Mouse (Mus musculus): ENCODE results near the gene Trim46. TPM values are rescaled to one million over a fixed set of nuclear protein-coding genes. Genes with fewer than 3 reads are reported as not detected.
A peak's percentile ranks its signal among the peaks of the same experiment; 100 is the strongest.

Trim46 gene
- polyA plus RNA-seq, 1 experiment from 2014 or later, result 2.7 TPM

- H3K4me3 ChIP-seq (ENCODE audit: low read depth, low read length), result no peak overlapping the region
- H3K9me3 ChIP-seq (ENCODE audit: control insufficient read depth, low read length), result no peaks in the 10 kb centered on the region
- no peak for DNase-seq (ENCODE audit: low spot score)
- ATAC-seq (ENCODE audit: low FRiP score, low TSS enrichment), result no peak
- TF ChIP-seq EP300 (optimal IDR thresholded peaks at IDR 0.05) (no peak), CTCF (IDR thresholded peaks at IDR 0.05; ENCODE audit: low read depth) (no peak)
- no peak overlapping the region for H3K4me2 ChIP-seq (replicated peaks; ENCODE audit: low read depth)
- H3K27me3 ChIP-seq (ENCODE audit: control insufficient read depth, insufficient read depth, low read length), result no peaks in the 10 kb centered on the region
- H3K27ac ChIP-seq (replicated peaks), result no peak overlapping the region
- WGBS, result 76% methylated on average over 3 of the region's 3 CpGs
- no peaks in the 10 kb centered on the region for H3K36me3 ChIP-seq (ENCODE audit: control insufficient read depth, insufficient read depth, low read length)
- H3K9ac ChIP-seq (ENCODE audit: low read length), result no peak overlapping the region
- H3K4me1 ChIP-seq (replicated peaks; ENCODE audit: control insufficient read depth, insufficient read depth), result 0 out of 2 replicates have a peak, but pooled peaks cover 2% of the 10 kb centered on the region
Observed at GRCm38 (mm10) chr3:89199839-89200238, 46.3 kb downstream of the Trim46 start.

- 7% methylated on average over 33 of the region's 33 CpGs for WGBS
- DNase-seq (ENCODE audit: low spot score) (peak; percentile 97), ATAC-seq (ENCODE audit: low FRiP score, low TSS enrichment) (peak; percentile 96)
- Histone ChIP-seq H3K27ac (replicated peaks) (peak overlapping the region; percentile 86), H3K9ac (ENCODE audit: low read length) (peak overlapping the region; percentile 65), H3K4me2 (replicated peaks; ENCODE audit: low read depth) (peak overlapping the region; percentile 64), H3K9me3 (ENCODE audit: control insufficient read depth, low read length) (no peaks in the 10 kb centered on the region), H3K36me3 (ENCODE audit: control insufficient read depth, insufficient read depth, low read length) (no peaks in the 10 kb centered on the region), H3K4me3 (ENCODE audit: low read depth, low read length) (peak overlapping the region; percentile 45), H3K27me3 (ENCODE audit: control insufficient read depth, insufficient read depth, low read length) (no peaks in the 10 kb centered on the region), H3K4me1 (replicated peaks; ENCODE audit: control insufficient read depth, insufficient read depth) (no peaks in the 10 kb centered on the region)
- TF ChIP-seq EP300 (optimal IDR thresholded peaks at IDR 0.05), result no peak
- peak; percentile 78 for TF ChIP-seq CTCF (IDR thresholded peaks at IDR 0.05; ENCODE audit: low read depth)
Observed at GRCm38 (mm10) chr3:89195979-89196877, 49.9 kb downstream of the Trim46 start.

GRCm38 (mm10) chr3:89193853-89194252, 52.3 kb downstream of the Trim46 start:
- no peak overlapping the region for H3K4me3 ChIP-seq (ENCODE audit: low read depth, low read length)
- no peaks in the 10 kb centered on the region for H3K27me3 ChIP-seq (ENCODE audit: control insufficient read depth, insufficient read depth, low read length)
- DNase-seq (ENCODE audit: low spot score), result no peak
- 89% methylated on average over 2 of the region's 2 CpGs for WGBS
- TF ChIP-seq EP300 (optimal IDR thresholded peaks at IDR 0.05), result no peak
- peak; percentile 63 for TF ChIP-seq CTCF (IDR thresholded peaks at IDR 0.05; ENCODE audit: low read depth)
- no peaks in the 10 kb centered on the region for H3K36me3 ChIP-seq (ENCODE audit: control insufficient read depth, insufficient read depth, low read length)
- H3K9ac ChIP-seq (ENCODE audit: low read length), result no peak overlapping the region
- ATAC-seq (ENCODE audit: low FRiP score, low TSS enrichment), result no peak
- H3K4me2 ChIP-seq (replicated peaks; ENCODE audit: low read depth), result no peak overlapping the region
- no peaks in the 10 kb centered on the region for H3K4me1 ChIP-seq (replicated peaks; ENCODE audit: control insufficient read depth, insufficient read depth)
- H3K9me3 ChIP-seq (ENCODE audit: control insufficient read depth, low read length), result no peaks in the 10 kb centered on the region
- H3K27ac ChIP-seq (replicated peaks), result no peak overlapping the region

GRCm38 (mm10) chr3:89193351-89193750, 52.8 kb downstream of the Trim46 start:
- no peak for ATAC-seq (ENCODE audit: low FRiP score, low TSS enrichment)
- WGBS, result 89% methylated on average over 1 of the region's 1 CpGs
- Histone ChIP-seq H3K27ac (replicated peaks) (no peak overlapping the region), H3K27me3 (ENCODE audit: control insufficient read depth, insufficient read depth, low read length) (no peaks in the 10 kb centered on the region), H3K9ac (ENCODE audit: low read length) (no peak overlapping the region), H3K4me2 (replicated peaks; ENCODE audit: low read depth) (no peak overlapping the region), H3K9me3 (ENCODE audit: control insufficient read depth, low read length) (no peaks in the 10 kb centered on the region), H3K36me3 (ENCODE audit: control insufficient read depth, insufficient read depth, low read length) (no peaks in the 10 kb centered on the region), H3K4me3 (ENCODE audit: low read depth, low read length) (no peak overlapping the region), H3K4me1 (replicated peaks; ENCODE audit: control insufficient read depth, insufficient read depth) (no peaks in the 10 kb centered on the region)
- DNase-seq (ENCODE audit: low spot score), result no peak
- peak; percentile 54 for TF ChIP-seq CTCF (IDR thresholded peaks at IDR 0.05; ENCODE audit: low read depth)
- TF ChIP-seq EP300 (optimal IDR thresholded peaks at IDR 0.05), result no peak

GRCm38 (mm10) chr3:89190436-89190835, 55.7 kb downstream of the Trim46 start:
- ATAC-seq (ENCODE audit: low FRiP score, low TSS enrichment) (no peak), DNase-seq (ENCODE audit: low spot score) (no peak)

GRCm38 (mm10) chr3:89188478-89188875, 57.6 kb downstream of the Trim46 start:
- H3K4me3 ChIP-seq (ENCODE audit: low read depth, low read length), result no peak overlapping the region
- ATAC-seq (ENCODE audit: low FRiP score, low TSS enrichment) (no peak), DNase-seq (ENCODE audit: low spot score) (no peak)
- no peak for TF ChIP-seq EP300 (optimal IDR thresholded peaks at IDR 0.05)
- no peak for TF ChIP-seq CTCF (IDR thresholded peaks at IDR 0.05; ENCODE audit: low read depth)
- H3K9ac ChIP-seq (ENCODE audit: low read length), result no peak overlapping the region
- no peaks in the 10 kb centered on the region for H3K27me3 ChIP-seq (ENCODE audit: control insufficient read depth, insufficient read depth, low read length)
- H3K36me3 ChIP-seq (ENCODE audit: control insufficient read depth, insufficient read depth, low read length), result no peaks in the 10 kb centered on the region
- H3K9me3 ChIP-seq (ENCODE audit: control insufficient read depth, low read length), result no peaks in the 10 kb centered on the region
- no peak overlapping the region for H3K4me2 ChIP-seq (replicated peaks; ENCODE audit: low read depth)
- 73% methylated on average over 12 of the region's 12 CpGs for WGBS
- H3K27ac ChIP-seq (replicated peaks), result no peak overlapping the region
- H3K4me1 ChIP-seq (replicated peaks; ENCODE audit: control insufficient read depth, insufficient read depth), result no peaks in the 10 kb centered on the region; the same call in 1 of the 2 replicates

More at GRCm38 (mm10) chr3:89190436-89190835, 55.7 kb downstream of the Trim46 start:
- H3K27ac ChIP-seq (replicated peaks), result no peak overlapping the region
- H3K27me3 ChIP-seq (ENCODE audit: control insufficient read depth, insufficient read depth, low read length), result no peaks in the 10 kb centered on the region
- no peak overlapping the region for H3K9ac ChIP-seq (ENCODE audit: low read length)
- WGBS, result 79% methylated on average over 8 of the region's 8 CpGs
- TF ChIP-seq CTCF (IDR thresholded peaks at IDR 0.05; ENCODE audit: low read depth), result no peak
- TF ChIP-seq EP300 (optimal IDR thresholded peaks at IDR 0.05), result no peak
- no peak overlapping the region for H3K4me3 ChIP-seq (ENCODE audit: low read depth, low read length)
- H3K4me1 ChIP-seq (replicated peaks; ENCODE audit: control insufficient read depth, insufficient read depth), result no peaks in the 10 kb centered on the region
- H3K9me3 ChIP-seq (ENCODE audit: control insufficient read depth, low read length), result no peaks in the 10 kb centered on the region
- no peak overlapping the region for H3K4me2 ChIP-seq (replicated peaks; ENCODE audit: low read depth)
- H3K36me3 ChIP-seq (ENCODE audit: control insufficient read depth, insufficient read depth, low read length), result no peaks in the 10 kb centered on the region

Measured in stomach, postnatal 0 days (tissue).